Mouse (Mus musculus) right cerebral cortex, postnatal 10 days (tissue): ENCODE measurements around the gene BC025446.
A peak's percentile ranks its signal among the peaks of the same experiment; 100 is the strongest.
"Not testable (repeated sequence)": the region's sequence is repeated elsewhere in the genome, so short reads cannot be mapped to it uniquely, and the experiment has no call there.

Experiments
- DNase-seq, 2 experiments: peaks; one replicate each; pipeline ENCODE4 v3.0.0; 2021; ENCODE audit warnings: low spot score in 2 of 2

BC025446 gene

DNA sequence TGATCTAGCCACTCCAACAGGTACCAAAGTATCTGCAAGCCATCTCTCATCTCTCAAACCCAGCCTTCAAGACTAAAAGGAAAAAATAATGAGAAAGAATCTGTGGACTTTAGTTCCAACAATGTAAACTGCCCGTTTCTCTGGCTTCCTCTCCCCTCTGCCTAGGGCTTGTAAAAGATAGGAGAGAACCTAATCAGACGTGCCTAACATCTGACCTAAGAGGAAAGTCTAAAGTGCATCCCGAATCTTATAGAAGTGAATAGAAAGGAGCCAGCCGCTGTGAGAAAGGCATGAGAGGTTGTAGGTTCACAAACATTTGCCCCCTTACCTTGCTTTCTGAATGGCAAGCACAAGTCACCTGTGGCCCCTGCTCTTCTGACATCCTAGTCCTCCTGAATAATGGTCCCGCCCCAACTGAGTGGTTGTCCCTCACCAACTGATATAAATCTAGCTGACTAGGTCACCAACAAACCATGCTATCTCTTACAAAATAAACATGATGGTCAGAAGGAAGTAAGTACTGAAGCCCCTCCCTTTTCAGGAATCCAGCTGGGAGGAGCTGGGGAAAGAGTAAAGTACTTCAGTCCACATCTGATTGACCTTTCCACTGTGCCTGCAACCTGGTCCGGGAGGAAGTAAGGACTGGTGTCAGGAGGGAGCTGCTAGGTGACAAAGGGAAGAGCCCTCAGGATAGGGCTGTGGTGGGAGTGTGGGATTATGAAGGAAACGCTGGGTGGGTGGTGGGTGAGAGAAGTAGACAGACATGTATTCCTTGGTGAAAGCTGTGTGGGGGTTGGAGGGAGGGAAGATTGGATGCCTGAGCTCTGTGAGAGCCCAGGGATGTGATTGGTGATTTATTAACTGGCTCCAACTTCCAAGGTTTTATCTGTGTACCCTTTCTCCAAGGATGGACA lies at the start of gene BC025446:
BC025446 (plus strand) TSS at position 599 of the 914 bp plus-strand sequence.
- DNase-seq = no peak

DNA sequence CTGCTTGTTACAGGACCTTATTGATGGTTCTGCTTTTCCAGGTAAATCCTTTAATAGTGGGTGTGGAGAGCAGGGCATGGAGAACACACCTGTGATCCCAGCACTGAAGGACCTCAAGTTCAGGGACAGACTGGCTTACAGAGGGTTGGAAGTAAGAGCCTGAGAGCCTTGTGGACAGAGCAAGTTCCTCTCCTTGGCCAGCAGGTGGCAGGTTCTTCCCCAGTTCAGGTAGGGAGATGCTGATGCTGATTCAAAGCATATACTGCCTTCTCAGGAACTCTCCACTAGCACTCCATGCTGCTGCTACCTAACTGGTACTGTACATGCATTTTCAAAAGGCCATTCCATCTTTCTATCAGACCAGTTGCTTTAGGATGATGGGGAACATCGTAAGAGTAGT lies 40.7 kb upstream of the BC025446 start:
- DNase-seq = peak; percentile 20 to 47

GRCm38 (mm10) chr15:75186291-75186690 lies 29.9 kb upstream of the BC025446 start:
- no peak for DNase-seq

- no peak for DNase-seq
Measured at GRCm38 (mm10) chr15:75189116-75189515, 27.1 kb upstream of the BC025446 start.

DNA sequence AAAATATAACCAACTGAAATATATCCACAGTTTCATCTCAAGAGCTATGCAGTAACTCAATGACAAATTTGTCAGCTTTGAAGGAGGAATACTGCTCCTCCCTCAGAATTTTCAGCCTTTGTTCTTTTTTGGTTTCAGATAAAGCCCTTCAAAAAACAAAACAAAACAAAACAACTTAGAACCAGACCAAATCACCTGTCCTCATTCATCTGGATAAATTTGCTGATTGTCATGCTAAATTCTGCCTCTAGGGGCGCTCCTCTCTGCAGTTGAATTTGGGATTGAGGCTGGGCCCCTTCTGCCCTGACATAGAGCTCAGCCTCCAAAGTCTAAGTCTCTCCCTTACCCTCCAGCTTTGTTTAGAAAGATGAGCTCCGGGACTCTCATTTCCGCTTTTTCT lies 25.6 kb upstream of the BC025446 start:
- DNase-seq = not testable (repeated sequence)

DNA sequence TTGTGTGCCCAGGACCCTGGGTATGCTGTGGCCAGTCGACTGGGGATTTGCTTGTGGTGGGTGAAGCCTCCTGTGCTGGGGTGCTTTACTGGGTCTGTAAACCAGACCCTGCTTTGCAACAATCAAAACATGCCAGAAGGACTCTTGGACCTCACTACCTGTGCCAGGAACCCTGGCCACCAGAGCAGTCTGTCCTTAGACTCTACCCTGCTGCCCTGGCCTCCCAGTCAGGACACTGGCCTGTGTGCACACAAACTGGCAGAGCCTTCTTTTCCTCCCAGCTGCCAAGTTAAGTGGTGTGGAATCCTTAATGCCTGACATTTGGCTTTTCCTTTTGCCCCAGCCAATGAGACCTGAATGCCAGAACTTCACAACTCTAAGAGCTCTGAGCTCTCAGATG lies 655 bp downstream of the BC025446 start:
- DNase-seq = no peak

- no peak for DNase-seq
Measured at GRCm38 (mm10) chr15:75221942-75222341, 5.8 kb downstream of the BC025446 start.

GRCm38 (mm10) chr15:75237736-75238288 lies 21.6 kb downstream of the BC025446 start:
- no peak for DNase-seq

- no peak for DNase-seq
Measured at GRCm38 (mm10) chr15:75240558-75240957, 24.4 kb downstream of the BC025446 start.

GRCm38 (mm10) chr15:75242756-75243640 lies 26.8 kb downstream of the BC025446 start:
- no peak for DNase-seq

- no peak for DNase-seq
Measured at GRCm38 (mm10) chr15:75254671-75255070, 38.5 kb downstream of the BC025446 start.

DNA sequence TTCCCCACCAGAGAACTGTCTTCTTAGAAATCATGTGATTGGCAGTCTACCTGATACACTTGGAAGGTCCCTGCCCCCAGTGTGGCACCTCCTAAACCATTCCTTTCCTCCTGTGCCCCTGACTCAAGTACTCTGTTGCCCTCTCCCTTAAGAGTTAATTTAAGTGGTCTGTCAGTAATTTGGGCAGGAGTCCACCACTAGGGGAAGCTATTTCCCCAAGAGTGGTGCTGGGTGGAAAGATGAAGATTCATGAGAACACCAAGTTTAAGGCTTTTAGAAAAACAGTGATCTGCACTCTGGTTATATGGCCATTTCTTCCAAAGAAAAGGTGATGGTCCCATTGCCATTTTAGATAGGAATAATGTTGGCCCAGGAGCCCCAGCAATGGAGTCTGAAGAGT lies 49.7 kb downstream of the BC025446 start:
- DNase-seq = no peak

DNA sequence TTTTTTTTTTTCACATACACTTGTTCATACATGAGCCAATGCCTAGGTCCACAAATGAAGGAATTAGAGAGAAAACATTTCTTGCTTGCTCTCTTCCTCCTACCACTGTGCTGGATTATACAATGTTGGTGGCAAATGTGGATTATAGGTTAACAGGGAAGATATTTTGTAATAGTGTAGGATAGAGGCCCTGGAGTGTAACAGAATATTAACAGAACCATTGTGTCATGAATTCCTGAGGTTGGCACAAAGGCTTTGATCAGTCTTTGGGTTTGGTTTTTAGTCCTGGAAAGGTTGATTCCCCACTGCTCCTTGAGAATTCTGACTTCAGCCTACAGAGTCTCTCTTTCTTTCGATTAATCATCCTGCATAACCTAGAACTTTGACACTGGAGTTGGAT lies 50.5 kb downstream of the BC025446 start:
- no peak for DNase-seq

DNA sequence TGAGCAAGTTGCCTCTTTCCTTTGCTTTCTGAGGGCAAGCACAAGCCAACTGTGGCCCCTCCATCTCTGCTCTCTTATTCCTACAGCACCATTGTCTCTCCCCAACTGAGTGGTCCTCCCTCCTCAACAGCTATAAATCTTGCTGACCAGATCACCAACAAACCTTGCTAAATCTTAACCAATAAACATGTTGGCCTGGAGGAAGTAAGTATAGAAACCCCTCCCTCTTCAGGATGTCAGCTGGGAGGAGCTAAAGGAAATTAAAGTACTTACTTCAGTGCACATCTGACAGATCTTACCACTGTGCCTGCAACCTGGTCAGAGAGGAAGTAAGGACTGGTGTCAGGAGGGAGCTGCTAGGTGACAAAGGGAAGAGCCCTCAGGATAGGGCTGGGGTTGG lies 51.9 kb downstream of the BC025446 start, which contains the start of gene Ly6f:
Ly6f (plus strand) TSS at position 301 of the 400 bp plus-strand sequence.
- DNase-seq = no peak

DNA sequence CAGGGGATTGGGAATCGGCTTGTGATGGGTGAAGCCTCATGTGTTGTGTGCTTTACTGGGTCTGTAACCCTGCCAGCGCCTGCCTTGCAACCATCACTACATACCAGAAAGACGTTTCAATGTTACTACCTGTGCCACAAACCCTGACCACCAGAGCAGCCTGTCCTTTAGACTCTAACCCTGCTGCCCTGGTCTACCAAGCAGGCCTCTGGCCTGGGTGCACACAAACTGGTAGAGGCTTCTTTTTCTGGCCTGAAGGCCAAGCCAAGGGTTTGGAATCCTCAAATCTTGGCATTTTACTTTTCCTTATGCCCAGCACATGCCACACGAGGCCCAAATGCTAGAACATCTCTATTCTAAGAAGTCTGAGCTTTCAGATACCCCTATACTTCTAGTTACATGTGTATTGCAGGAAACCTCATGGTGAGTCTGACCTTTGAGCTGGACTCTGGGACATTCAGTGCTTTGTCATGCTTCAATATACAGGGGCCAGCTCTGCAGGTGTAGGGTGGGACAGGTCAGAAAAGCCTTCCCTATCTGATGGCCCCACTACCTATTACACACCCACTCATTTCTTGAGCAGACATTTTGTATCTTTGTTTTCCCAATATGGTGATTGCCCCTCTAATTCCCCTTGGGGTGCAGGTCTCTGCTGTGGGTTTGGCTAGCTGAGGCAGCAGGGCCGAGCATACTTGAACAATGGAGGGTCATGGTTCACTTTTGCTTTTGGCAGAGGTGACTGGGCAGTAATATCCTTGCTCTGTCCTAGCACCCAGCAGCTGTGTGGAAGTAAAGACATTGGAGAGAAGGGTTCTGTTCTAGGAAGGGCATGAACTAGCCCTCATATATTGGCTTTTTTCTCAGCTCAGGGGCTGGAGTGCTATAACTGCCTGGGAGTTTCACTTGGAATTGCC lies 53.0 kb downstream of the BC025446 start:
- DNase-seq = no peak

GRCm38 (mm10) chr15:75270169-75270568 lies 54.0 kb downstream of the BC025446 start:
- DNase-seq = no peak

DNA sequence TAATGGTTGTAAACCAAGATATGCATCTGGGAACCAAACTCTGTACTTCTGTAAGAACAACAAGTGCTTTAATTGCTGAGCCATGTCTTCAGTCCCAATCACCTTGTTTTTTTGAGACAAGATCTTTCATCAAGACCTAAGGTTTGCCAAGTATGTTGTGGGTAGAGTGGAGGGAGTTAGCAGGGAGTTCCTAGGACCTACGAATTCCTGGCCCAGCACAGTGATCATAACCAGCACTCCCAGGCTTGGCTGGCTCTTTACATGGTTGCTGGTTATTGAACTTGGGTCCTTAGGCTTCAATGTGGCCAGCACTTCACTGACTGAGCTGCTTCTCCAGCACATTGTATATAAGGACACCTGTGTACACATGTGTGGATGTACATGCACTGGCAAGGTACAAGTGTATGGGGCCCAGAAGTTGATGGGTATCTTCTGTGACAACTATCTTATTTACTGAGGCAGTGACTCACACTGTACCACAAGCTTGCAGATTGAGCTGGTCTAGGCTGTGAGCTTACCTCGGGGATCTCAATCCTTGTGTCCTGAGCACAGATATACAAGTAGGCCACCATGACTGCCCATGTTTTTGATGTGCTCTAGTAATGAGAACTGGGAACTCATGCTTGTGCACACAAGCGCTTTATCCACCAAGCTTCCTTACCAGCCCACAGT lies 54.7 kb downstream of the BC025446 start:
- DNase-seq = no peak

- DNase-seq = no peak
Measured at GRCm38 (mm10) chr15:75271426-75271825, 55.2 kb downstream of the BC025446 start.

- no peak for DNase-seq
Measured at GRCm38 (mm10) chr15:75271891-75272290, 55.7 kb downstream of the BC025446 start.
